Mouse (Mus musculus) C2C12 (cell line): ENCODE measurements around the gene Sds.

ENCODE experiments used
- CTCF ChIP-seq: IDR thresholded peaks from one replicate; pipeline ENCODE4 v1.5.1; 2011; ENCODE audit not compliant: control insufficient read depth, insufficient read depth, insufficient read length
- FOSL1 ChIP-seq: IDR thresholded peaks from one replicate; pipeline ENCODE4 v1.8.0; 2011; ENCODE audit warnings: mild to moderate bottlenecking, low read length; ENCODE audit not compliant: poor library complexity, insufficient read depth, severe bottlenecking
- MAX ChIP-seq: IDR thresholded peaks from one replicate; pipeline ENCODE4 v1.6.1; 2011; ENCODE audit warnings: mild to moderate bottlenecking, control low read depth
- MYOD1 ChIP-seq: IDR thresholded peaks from one replicate; pipeline ENCODE4 v1.6.1; 2011; ENCODE audit warnings: low read depth; ENCODE audit not compliant: control insufficient read depth, insufficient read length
- MYOG ChIP-seq: IDR thresholded peaks from one replicate; pipeline ENCODE4 v1.6.1; 2011; ENCODE audit not compliant: control insufficient read depth, insufficient read length; ENCODE audit errors: extremely low read depth
- USF1 ChIP-seq: IDR thresholded peaks from one replicate; pipeline ENCODE4 v1.6.1; 2011; ENCODE audit warnings: low read depth, mild to moderate bottlenecking, control low read depth, moderate library complexity

GRCm38 (mm10) chr5:120487844-120488243, 11.5 kb downstream of the Sds start:
- TF ChIP-seq MAX (no peak), CTCF (no peak), FOSL1 (no peak), USF1 (no peak), MYOG (no peak), MYOD1 (no peak)
